Mouse (Mus musculus) kidney, adult 2 months (tissue): ENCODE data around the gene Mettl27. TPM values are rescaled to one million over a fixed set of nuclear protein-coding genes. Genes with fewer than 3 reads are reported as not detected.

Source experiments
- DNase-seq: peaks from one replicate; pipeline ENCODE4 v3.0.0; 2021
- H3K27ac ChIP-seq: fragments of 200-500 bp; 2 replicates; pipeline ENCODE4 v1.5.1; 2012; ENCODE audit warnings: low read depth, low read length, control low read depth, inconsistent platforms; ENCODE audit not compliant: insufficient read depth
- H3K27me3 ChIP-seq: fragments of 200-500 bp; replicated peaks from 2 replicates; pipeline ENCODE4 v1.6.1; 2012; ENCODE audit warnings: mild to moderate bottlenecking, moderate library complexity, low read length, inconsistent platforms; ENCODE audit not compliant: control insufficient read depth, insufficient read depth
- H3K36me3 ChIP-seq: fragments of 200-500 bp; 2 replicates; pipeline ENCODE4 v1.6.1; 2012; ENCODE audit warnings: mild to moderate bottlenecking, moderate library complexity, low read length, inconsistent platforms; ENCODE audit not compliant: control insufficient read depth, insufficient read depth
- H3K4me1 ChIP-seq: fragments of 200-500 bp; 2 replicates; pipeline ENCODE4 v1.6.1; 2011; ENCODE audit warnings: low read length; ENCODE audit not compliant: control insufficient read depth, insufficient read depth
- H3K4me3 ChIP-seq: fragments of 200-500 bp; 2 replicates; pipeline ENCODE4 v1.5.1; 2011; ENCODE audit warnings: mild to moderate bottlenecking, low read depth, low read length, control low read depth; ENCODE audit not compliant: insufficient read depth
- CTCF ChIP-seq: fragments of 200-500 bp; conservative IDR thresholded peaks from 2 replicates; pipeline ENCODE4 v1.5.1; 2011; ENCODE audit warnings: low read depth, mild to moderate bottlenecking, control low read depth, low read length, moderate library complexity, mixed read lengths; ENCODE audit not compliant: insufficient read depth, insufficient read length
- POLR2A ChIP-seq: fragments of 200-500 bp; IDR thresholded peaks from one replicate; pipeline ENCODE4 v1.6.1; 2011; ENCODE audit warnings: low read depth, low read length, control low read depth
- WGBS: fragments of 180-500 bp; shearing (Covaris S2); methylation state at CpG from one replicate; pipeline ENCODE4 v1.1.7; 2018; 5-methylcytosine and 5-hydroxymethylcytosine counted together
- polyA plus RNA-seq: library from polyadenylated mRNA; depleted of rRNA; stranded (reverse); fragments of >200 nt; gene quantifications from 2 replicates; pipeline ENCODE4 v1.2.3, GENCODE M21; 2012; rRNA removed

The Mettl27 gene
- 33.7 and 38.0 TPM in 2 replicates for polyA plus RNA-seq

GRCm38 (mm10) chr5:134932179-134932902 lies at the start of gene Mettl27:
Gene Mettl27 (plus strand): TSS chr5:134932368.
- no peaks in the 10 kb centered on the region for H3K4me1 ChIP-seq
- peak; percentile 96 for DNase-seq
- TF ChIP-seq POLR2A (no peak), CTCF (no peak)
- H3K36me3 ChIP-seq, result no peaks in the 10 kb centered on the region
- peak within 1 kb of the TSS; percentile 67; the same call in 1 of the 2 replicates for H3K27ac ChIP-seq
- peak within 1 kb of the TSS; percentile 59 for H3K4me3 ChIP-seq
- under 1% methylated on average over 41 of the region's 41 CpGs for WGBS
- no peaks in the 10 kb centered on the region for H3K27me3 ChIP-seq

DNA sequence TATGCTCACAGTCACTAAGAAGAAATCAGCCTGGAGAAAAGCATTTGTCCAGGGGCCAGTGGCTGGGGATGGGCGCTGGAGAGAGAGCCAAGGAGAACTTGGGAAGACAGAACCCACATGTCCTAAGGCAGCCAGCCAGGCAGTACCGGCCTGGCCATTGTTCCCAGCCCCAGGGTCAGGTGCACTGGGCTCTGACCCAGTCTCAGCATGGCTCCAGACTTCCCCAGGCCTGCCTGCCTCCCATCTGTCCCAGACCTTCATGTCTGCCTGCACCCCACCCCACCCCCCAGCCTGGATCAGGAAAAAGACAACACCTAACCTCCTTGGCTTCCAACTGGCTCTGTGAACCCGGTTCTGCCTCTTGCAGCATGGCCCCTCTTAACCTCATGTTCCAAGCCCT lies 49.1 kb upstream of the Mettl27 start:
- H3K27ac ChIP-seq, result no peak overlapping the region
- WGBS, result 61% methylated on average over 3 of the region's 3 CpGs
- no peaks in the 10 kb centered on the region for H3K27me3 ChIP-seq
- H3K36me3 ChIP-seq, result no peaks in the 10 kb centered on the region
- H3K4me3 ChIP-seq, result no peak overlapping the region
- H3K4me1 ChIP-seq, result no peaks in the 10 kb centered on the region
- TF ChIP-seq CTCF (no peak), POLR2A (no peak)
- DNase-seq, result peak; percentile 21

DNA sequence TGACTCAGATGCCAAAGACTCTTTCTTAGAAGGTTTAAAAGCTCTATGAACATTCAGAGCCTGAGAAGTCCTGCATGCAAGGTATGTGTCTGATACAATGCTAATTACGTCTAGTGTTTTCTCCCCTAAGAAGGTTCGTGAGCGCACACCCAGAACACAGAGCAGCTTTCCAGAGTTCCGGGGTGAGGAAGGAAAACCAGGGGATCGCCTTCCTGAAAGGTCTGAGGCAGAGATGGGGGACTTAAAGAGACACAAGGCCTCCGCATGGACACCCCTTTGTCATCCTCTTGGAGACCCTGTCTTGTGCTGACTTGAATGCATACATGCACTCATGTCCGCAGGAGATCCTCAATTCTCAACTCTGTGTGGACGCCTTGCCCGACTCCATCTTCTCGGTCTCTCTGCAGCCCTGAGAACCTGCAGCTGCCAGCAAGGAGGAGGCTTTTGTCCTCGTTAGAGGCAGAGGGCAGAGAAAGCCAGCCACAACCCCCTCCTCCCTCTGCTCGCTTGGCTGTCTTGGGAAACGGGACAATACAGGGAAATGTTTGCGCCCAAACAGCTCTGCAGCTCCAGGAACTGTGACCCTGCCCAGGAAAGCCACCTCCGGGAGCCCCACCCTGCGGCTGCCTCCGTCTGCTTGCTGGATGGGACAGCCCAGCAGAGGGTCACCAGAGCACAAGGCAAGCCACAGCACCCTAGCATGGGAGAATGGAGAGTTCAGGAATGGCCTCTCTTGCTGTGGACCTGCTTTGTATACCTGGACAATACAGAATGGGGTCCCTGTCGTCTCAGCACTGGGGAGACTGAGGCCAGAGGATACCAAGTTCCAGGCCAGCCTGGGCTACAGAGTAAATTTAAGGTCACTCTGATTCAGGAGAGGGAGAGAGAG lies 44.5 kb upstream of the Mettl27 start:
- peak; percentile 88 for DNase-seq
- H3K4me3 ChIP-seq, result no peak overlapping the region

GRCm38 (mm10) chr5:134888505-134888904 lies 43.7 kb upstream of the Mettl27 start:
- no peaks in the 10 kb centered on the region for H3K27me3 ChIP-seq
- H3K4me3 ChIP-seq, result no peak overlapping the region
- no peak for DNase-seq
- H3K36me3 ChIP-seq, result no peaks in the 10 kb centered on the region
- TF ChIP-seq POLR2A, result no peak
- no peak for TF ChIP-seq CTCF
- no peaks in the 10 kb centered on the region for H3K4me1 ChIP-seq
- H3K27ac ChIP-seq, result peak overlapping the region; percentile 84
- 76% methylated on average over 7 of the region's 7 CpGs for WGBS

More for the DNA sequence above, 44.5 kb upstream of the Mettl27 start:
- 51% methylated on average over 18 of the region's 18 CpGs for WGBS
- no peaks in the 10 kb centered on the region for H3K4me1 ChIP-seq
- no peak for TF ChIP-seq CTCF
- peak overlapping the region; percentile 84 for H3K27ac ChIP-seq
- H3K36me3 ChIP-seq, result no peaks in the 10 kb centered on the region
- H3K27me3 ChIP-seq, result no peaks in the 10 kb centered on the region

DNA sequence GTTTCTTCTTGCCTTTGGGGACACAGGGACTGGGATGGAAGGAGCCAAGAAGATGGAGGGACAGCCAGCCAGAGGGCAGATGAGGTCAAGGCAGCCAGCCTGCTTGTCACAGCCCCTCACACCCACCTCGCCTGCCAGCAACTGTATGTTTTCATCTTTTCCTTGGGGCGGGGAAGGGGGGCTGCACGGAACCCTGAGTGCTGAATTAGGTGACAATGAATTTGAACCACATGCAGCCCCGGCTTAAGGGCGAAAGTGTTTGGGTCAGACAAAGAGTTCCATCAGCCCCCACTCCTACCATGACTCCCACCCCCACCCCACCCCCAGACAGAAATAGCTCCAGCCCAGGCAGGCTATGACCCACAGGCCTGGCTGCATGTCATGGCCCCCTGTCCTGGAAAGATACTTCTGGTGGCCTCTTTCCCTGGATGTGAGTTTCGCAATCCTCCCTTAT lies 41.5 kb upstream of the Mettl27 start:
- Histone ChIP-seq H3K4me1 (no peaks in the 10 kb centered on the region), H3K4me3 (no peak overlapping the region), H3K36me3 (no peaks in the 10 kb centered on the region), H3K27me3 (no peaks in the 10 kb centered on the region), H3K27ac (no peak overlapping the region; the same call in 1 of the 2 replicates)
- DNase-seq, result peak; percentile 29
- no peak for TF ChIP-seq CTCF
- no peak for TF ChIP-seq POLR2A
- 68% methylated on average over 6 of the region's 6 CpGs for WGBS

- TF ChIP-seq CTCF (no peak), POLR2A (no peak)
- H3K27ac ChIP-seq, result peak overlapping the region; percentile 66
- 60% methylated on average over 8 of the region's 8 CpGs for WGBS
- DNase-seq, result peak; percentile 55
- H3K36me3 ChIP-seq, result no peaks in the 10 kb centered on the region
- H3K4me3 ChIP-seq, result no peak overlapping the region
- H3K4me1 ChIP-seq, result no peaks in the 10 kb centered on the region
- no peaks in the 10 kb centered on the region for H3K27me3 ChIP-seq
Measured at GRCm38 (mm10) chr5:134891552-134891951, 40.6 kb upstream of the Mettl27 start.

DNA sequence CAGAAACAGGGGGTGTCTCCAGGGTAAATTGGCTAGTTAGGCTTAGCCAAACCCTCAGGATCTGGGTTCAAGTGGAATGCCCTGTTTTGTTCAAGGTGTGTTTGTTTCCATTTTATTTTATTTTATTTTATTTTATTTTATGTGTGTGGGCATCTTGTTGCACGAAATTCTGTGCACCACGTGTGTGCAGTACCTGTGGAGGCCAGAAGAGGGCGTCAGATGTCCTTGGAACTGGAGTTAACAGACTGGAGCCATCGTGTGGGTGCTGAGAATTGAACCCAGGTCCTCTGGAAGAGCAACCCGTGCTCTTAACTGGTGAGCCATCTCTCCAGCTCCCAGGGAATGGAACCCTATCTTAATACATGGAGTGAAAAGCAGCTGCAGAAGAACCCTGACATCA lies 39.5 kb upstream of the Mettl27 start:
- Histone ChIP-seq H3K36me3 (no peaks in the 10 kb centered on the region), H3K4me1 (no peaks in the 10 kb centered on the region), H3K27me3 (no peaks in the 10 kb centered on the region), H3K4me3 (no peak overlapping the region), H3K27ac (no peak overlapping the region)
- no peak for TF ChIP-seq POLR2A
- TF ChIP-seq CTCF, result no peak
- no peak for DNase-seq
- 88% methylated on average over 5 of the region's 5 CpGs for WGBS
